Mouse (Mus musculus) CH12.LX (cell line): ENCODE measurements around the gene Tnfsf18. TPM values are rescaled to one million over a fixed set of nuclear protein-coding genes. Genes with fewer than 3 reads are reported as not detected.

Source experiments
- DNase-seq: peaks from one replicate; pipeline ENCODE4 v3.0.0-alpha.2; 2013; ENCODE audit errors: extremely low read depth
- H3K27ac ChIP-seq: 2 replicates; pipeline ENCODE4 v1.5.1; 2012; ENCODE audit warnings: low read depth, mild to moderate bottlenecking, control low read depth, moderate library complexity; ENCODE audit not compliant: insufficient read depth
- H3K27me3 ChIP-seq: replicated peaks from 2 replicates; pipeline ENCODE3; 2012; ENCODE audit warnings: inconsistent platforms
- H3K36me3 ChIP-seq, 2 experiments: replicated peaks in 1 of 2; 2 replicates each; pipeline versions ENCODE3 to v1.6.1; 2012; ENCODE audit warnings: inconsistent platforms in 1 of 2, low read length in 1 of 2, mild to moderate bottlenecking in 1 of 2, mixed read lengths in 1 of 2, moderate library complexity in 1 of 2; ENCODE audit not compliant: control insufficient read depth in 1 of 2, insufficient read depth in 1 of 2
- H3K4me1 ChIP-seq, 2 experiments: 2 replicates each; pipeline ENCODE4 v1.6.1; 2012; ENCODE audit warnings: inconsistent platforms in 1 of 2, moderate library complexity in 1 of 2; ENCODE audit not compliant: insufficient read depth in 2 of 2, control insufficient read depth in 1 of 2
- H3K4me2 ChIP-seq: 2 replicates; pipeline ENCODE4 v1.6.1; 2012; ENCODE audit warnings: low read depth, mild to moderate bottlenecking, control low read depth; ENCODE audit not compliant: poor library complexity, insufficient read depth, severe bottlenecking
- H3K4me3 ChIP-seq, 3 experiments: fragments of 150-350 bp in 1 of 3; sonication (generic) in 1 of 3; replicated peaks in 1 of 3; 2 replicates each; pipeline versions ENCODE3 to v1.5.1; 2011 to 2012; ENCODE audit warnings: low read depth in 2 of 3, low read length in 2 of 3, mild to moderate bottlenecking in 2 of 3, moderate library complexity in 2 of 3, control low read depth in 1 of 3, improper control_type of control experiment in 1 of 3, inconsistent platforms in 1 of 3, mixed read lengths in 1 of 3; ENCODE audit not compliant: poor library complexity in 1 of 3
- H3K79me2 ChIP-seq: replicated peaks from 2 replicates; pipeline ENCODE4 v1.6.1; 2012; ENCODE audit warnings: mild to moderate bottlenecking, moderate library complexity; ENCODE audit not compliant: control insufficient read depth, poor library complexity, insufficient read depth, severe bottlenecking; ENCODE audit errors: extremely low read depth
- H3K9ac ChIP-seq: 2 replicates; pipeline ENCODE4 v1.6.1; 2012; ENCODE audit warnings: low read depth, mild to moderate bottlenecking, control low read depth, moderate library complexity; ENCODE audit not compliant: insufficient read depth
- H3K9me3 ChIP-seq: replicated peaks from 2 replicates; pipeline ENCODE3; 2012; ENCODE audit warnings: low read length, inconsistent platforms, mixed read lengths
- CHD1 ChIP-seq: IDR thresholded peaks from 2 replicates; pipeline ENCODE4 v1.6.1; 2012; ENCODE audit warnings: low read depth, low read length, improper control_type of control experiment, inconsistent platforms
- CHD2 ChIP-seq: IDR thresholded peaks from 2 replicates; pipeline ENCODE4 v1.6.1; 2011; ENCODE audit warnings: low read length, improper control_type of control experiment
- ELF1 ChIP-seq: IDR thresholded peaks from 2 replicates; pipeline ENCODE4 v1.6.1; 2014; ENCODE audit warnings: low read depth, mild to moderate bottlenecking, inconsistent platforms, low read length, improper control_type of control experiment
- ETS1 ChIP-seq: conservative IDR thresholded peaks from 2 replicates; pipeline ENCODE4 v1.6.1; 2012; ENCODE audit warnings: low read depth, mild to moderate bottlenecking, inconsistent platforms, low read length, improper control_type of control experiment, moderate library complexity
- GABPA ChIP-seq: IDR thresholded peaks from 2 replicates; pipeline ENCODE4 v1.6.1; 2012; ENCODE audit warnings: low read depth, low read length, improper control_type of control experiment, inconsistent platforms; ENCODE audit not compliant: insufficient replicate concordance
- HCFC1 ChIP-seq: IDR thresholded peaks from 2 replicates; pipeline ENCODE4 v1.6.1; 2012; ENCODE audit warnings: low read depth, mild to moderate bottlenecking, inconsistent platforms, low read length, improper control_type of control experiment
- IRF4 ChIP-seq: IDR thresholded peaks from 2 replicates; pipeline ENCODE4 v1.6.1; 2014; ENCODE audit warnings: low read depth, mild to moderate bottlenecking, inconsistent platforms, low read length, improper control_type of control experiment
- JUN ChIP-seq: IDR thresholded peaks from 2 replicates; pipeline ENCODE4 v1.6.1; 2011; ENCODE audit warnings: low read depth, mild to moderate bottlenecking, low read length, improper control_type of control experiment, moderate library complexity; ENCODE audit not compliant: insufficient read depth
- JUND ChIP-seq: conservative IDR thresholded peaks from 2 replicates; pipeline ENCODE4 v1.6.1; 2011; ENCODE audit warnings: low read depth, low read length, improper control_type of control experiment
- KAT2A ChIP-seq: IDR thresholded peaks from 2 replicates; pipeline ENCODE4 v1.6.1; 2012; ENCODE audit warnings: low read length, improper control_type of control experiment, inconsistent platforms; ENCODE audit not compliant: insufficient replicate concordance
- MXI1 ChIP-seq: IDR thresholded peaks from 2 replicates; pipeline ENCODE4 v1.6.1; 2011; ENCODE audit warnings: mild to moderate bottlenecking, low read depth, low read length, improper control_type of control experiment
- MYC ChIP-seq: IDR thresholded peaks from 2 replicates; pipeline ENCODE4 v1.6.1; 2011; ENCODE audit warnings: low read depth, mild to moderate bottlenecking, improper control_type of control experiment, low read length
- NELFE ChIP-seq: IDR thresholded peaks from 2 replicates; pipeline ENCODE4 v1.6.1; 2011; ENCODE audit warnings: low read depth, low read length, improper control_type of control experiment
- PAX5 ChIP-seq: IDR thresholded peaks from 2 replicates; pipeline ENCODE4 v1.6.1; 2012; ENCODE audit warnings: low read length, inconsistent platforms, mixed read lengths
- RAD21 ChIP-seq: IDR thresholded peaks from 2 replicates; pipeline ENCODE4 v1.6.1; 2011; ENCODE audit warnings: low read depth, mild to moderate bottlenecking, low read length, improper control_type of control experiment, moderate library complexity
- SIN3A ChIP-seq: IDR thresholded peaks from 2 replicates; pipeline ENCODE4 v1.6.1; 2012; ENCODE audit warnings: low read length, improper control_type of control experiment, inconsistent platforms
- SMC3 ChIP-seq: IDR thresholded peaks from 2 replicates; pipeline ENCODE4 v1.6.1; 2011; ENCODE audit warnings: low read depth, low read length, improper control_type of control experiment
- TBP ChIP-seq: conservative IDR thresholded peaks from 2 replicates; pipeline ENCODE4 v1.6.1; 2011; ENCODE audit warnings: low read depth, low read length, improper control_type of control experiment
- TCF12 ChIP-seq: IDR thresholded peaks from 2 replicates; pipeline ENCODE4 v1.6.1; 2014; ENCODE audit warnings: low read depth, mild to moderate bottlenecking, inconsistent platforms, low read length, improper control_type of control experiment
- UBTF ChIP-seq: IDR thresholded peaks from 2 replicates; pipeline ENCODE4 v1.6.1; 2012; ENCODE audit warnings: low read depth, mild to moderate bottlenecking, inconsistent platforms, low read length, improper control_type of control experiment, moderate library complexity
- ZKSCAN1 ChIP-seq: IDR thresholded peaks from 2 replicates; pipeline ENCODE4 v1.6.1; 2012; ENCODE audit warnings: low read depth, inconsistent platforms, low read length, improper control_type of control experiment, borderline replicate concordance
- ZMIZ1 ChIP-seq: IDR thresholded peaks from 2 replicates; pipeline ENCODE4 v1.6.1; 2012; ENCODE audit warnings: low read depth, mild to moderate bottlenecking, inconsistent platforms, low read length, improper control_type of control experiment
- ZNF384 ChIP-seq: IDR thresholded peaks from 2 replicates; pipeline ENCODE4 v1.6.1; 2012; ENCODE audit warnings: low read depth, low read length, improper control_type of control experiment, inconsistent platforms
- dilution Hi-C: fragments of 300-500 bp; cut with MboI; formaldehyde crosslinking; loops from 2 replicates; pipeline ENCODE4 v1.14.3; 2020; ENCODE audit warnings: low sequenced_read_pairs; ENCODE audit not compliant: extremely low pct_unique_long_range_greater_than_20kb, extremely low pct_ligation_motif_present
- in situ Hi-C: fragments of 300-500 bp; cut with MboI; formaldehyde crosslinking; loops from 3 replicates; pipeline ENCODE4 v1.14.3; 2019; ENCODE audit warnings: low sequenced_read_pairs, low pct_ligation_motif_present, low pct_unique_long_range_greater_than_20kb, mixed read lengths
- polyA plus RNA-seq: library from polyadenylated mRNA; unstranded; fragments of >175 nt; gene quantifications from 2 replicates; pipeline ENCODE4 v1.2.1, GENCODE M21; 2012; ENCODE audit warnings: low read depth; ENCODE audit not compliant: insufficient read length
- total RNA-seq, 2 experiments: library from RNA; depleted of rRNA; stranded (reverse); fragments of 300-350 nt in 1 of 2; fragments of >200 nt in 1 of 2; gene quantifications; 2 replicates each; pipeline ENCODE4 v1.2.3; 2012 to 2014

The Tnfsf18 gene
- total RNA-seq (2012; rRNA removed) = 0.42 and 0.71 TPM in 2 replicates
- 0.78 and 0.85 TPM in 2 replicates for total RNA-seq (2014; rRNA removed)
- polyA plus RNA-seq = 0.89 and 0.90 TPM in 2 replicates

- H3K36me3 ChIP-seq = no peaks in the 10 kb centered on the region
- H3K4me3 ChIP-seq = no peak within 1 kb of the TSS
- in situ Hi-C loops = no loop called here
- no peak for DNase-seq
- dilution Hi-C loops = no loop called here
- no peaks in the 10 kb centered on the region for H3K27me3 ChIP-seq
- H3K4me1 ChIP-seq = peaks cover 2 to 21% of the 10 kb centered on the region in 2 experiments; a peak in 3 of 4 replicates
- H3K27ac ChIP-seq = no peak within 1 kb of the TSS
- H3K4me2 ChIP-seq = no peak within 1 kb of the TSS
- no peaks in the 10 kb centered on the region for H3K79me2 ChIP-seq
- H3K9me3 ChIP-seq = no peaks in the 10 kb centered on the region
- TF ChIP-seq JUN = no peak
- no peak for TF ChIP-seq ETS1
- TF ChIP-seq JUND = no peak
- TF ChIP-seq ZMIZ1 = no peak
- TF ChIP-seq MYC = no peak
- no peak for TF ChIP-seq HCFC1
- no peak for TF ChIP-seq RAD21
- TF ChIP-seq PAX5 = no peak
- no peak for TF ChIP-seq SMC3
- no peak for TF ChIP-seq KAT2A
- no peak for TF ChIP-seq CHD1
- no peak for TF ChIP-seq UBTF
- TF ChIP-seq GABPA = no peak
- H3K9ac ChIP-seq = no peak within 1 kb of the TSS
Observed at GRCm38 (mm10) chr1:161494343-161494742, at the start of gene Tnfsf18. Gene Tnfsf18, plus strand, starts transcription at chr1:161494655.

DNA sequence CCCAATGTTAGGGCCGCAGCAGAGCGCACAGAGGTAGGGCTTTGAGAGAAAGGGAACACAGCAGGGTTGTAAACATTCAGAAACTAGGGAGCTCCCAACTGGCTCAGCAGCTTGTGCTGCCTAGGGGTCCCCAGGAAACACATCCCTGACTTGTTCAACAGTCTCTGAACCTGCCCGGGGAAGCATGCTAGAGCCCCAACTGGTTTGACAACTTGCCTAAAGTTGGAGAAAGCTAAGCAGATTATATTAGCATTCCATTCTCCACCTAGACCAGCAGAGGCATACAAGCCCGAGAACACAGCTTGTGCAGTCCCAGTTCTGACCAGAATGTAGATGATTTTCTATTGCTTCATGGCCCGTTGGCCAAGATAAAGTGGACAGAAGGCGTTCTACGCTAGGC, 49.6 kb upstream of the Tnfsf18 start:
- H3K27ac ChIP-seq = no peak overlapping the region
- no peak overlapping the region for H3K9ac ChIP-seq
- DNase-seq = no peak
- H3K4me1 ChIP-seq = no peaks in the 10 kb centered on the region
- H3K4me2 ChIP-seq = no peak overlapping the region
- H3K9me3 ChIP-seq = no peaks in the 10 kb centered on the region
- H3K27me3 ChIP-seq = no peaks in the 10 kb centered on the region
- no peaks in the 10 kb centered on the region for H3K79me2 ChIP-seq
- in situ Hi-C loops (no loop called here), dilution Hi-C loops (no loop called here)
- no peaks in the 10 kb centered on the region for H3K36me3 ChIP-seq
- H3K4me3 ChIP-seq = no peak overlapping the region
- TF ChIP-seq IRF4 = no peak
- TF ChIP-seq CHD2 = no peak
- no peak for TF ChIP-seq GABPA
- no peak for TF ChIP-seq SMC3
- no peak for TF ChIP-seq MXI1
- no peak for TF ChIP-seq ZKSCAN1
- no peak for TF ChIP-seq TCF12
- no peak for TF ChIP-seq NELFE
- no peak for TF ChIP-seq SIN3A
- no peak for TF ChIP-seq CHD1
- TF ChIP-seq JUN = no peak
- TF ChIP-seq HCFC1 = no peak
- TF ChIP-seq ELF1 = no peak
- TF ChIP-seq TBP = no peak
- no peak for TF ChIP-seq ZNF384
